Mouse (Mus musculus) hindbrain, embryonic 10.5 days (tissue): Measurements from ENCODE around the gene Limch1. TPM values are rescaled to one million over a fixed set of nuclear protein-coding genes. Genes with fewer than 3 reads are reported as not detected.

Experiments used
- DNase-seq: peaks from one replicate; pipeline ENCODE4 v3.0.0-alpha.2; 2017; ENCODE audit warnings: low spot score
- H3K27ac ChIP-seq: fragments of 300-500 bp; sonication (generic); 2 replicates; pipeline ENCODE4 v1.5.1; 2016; ENCODE audit warnings: mild to moderate bottlenecking, moderate library complexity
- H3K27me3 ChIP-seq: fragments of 300-500 bp; sonication (generic); 2 replicates; pipeline ENCODE4 v1.6.1; 2016; ENCODE audit warnings: mild to moderate bottlenecking; ENCODE audit not compliant: poor library complexity, insufficient read depth, severe bottlenecking
- H3K36me3 ChIP-seq: fragments of 300-500 bp; sonication (generic); 2 replicates; pipeline ENCODE4 v1.6.1; 2016; ENCODE audit warnings: mild to moderate bottlenecking, moderate library complexity
- H3K4me1 ChIP-seq: fragments of 300-500 bp; sonication (generic); replicated peaks from 2 replicates; pipeline ENCODE4 v1.6.1; 2016; ENCODE audit warnings: mild to moderate bottlenecking
- H3K4me3 ChIP-seq: fragments of 300-500 bp; sonication (generic); 2 replicates; pipeline ENCODE4 v1.5.1; 2016; ENCODE audit warnings: mild to moderate bottlenecking, moderate library complexity
- H3K9me3 ChIP-seq: fragments of 300-500 bp; sonication (generic); 2 replicates; pipeline ENCODE4 v1.6.1; 2016; ENCODE audit warnings: mild to moderate bottlenecking, moderate library complexity
- WGBS: fragments of 180-500 bp; shearing (Covaris S2); methylation state at CpG from one replicate; pipeline ENCODE4 v1.1.7; 2016; 5-methylcytosine and 5-hydroxymethylcytosine counted together
- polyA plus RNA-seq: library from polyadenylated mRNA; unstranded; fragments of >200 nt; fragmentation: Nextera tagmentation; extraction: Ambion mirVana; gene quantifications from 2 replicates; pipeline ENCODE4 v1.2.1, GENCODE M21; 2016

Limch1 gene
- polyA plus RNA-seq, 1 experiment from 2014 or later = 49.2 TPM

GRCm38 (mm10) chr5:67028786-67029185, 283.2 kb downstream of the Limch1 start:
- 78% methylated on average over 16 of the region's 16 CpGs for WGBS
- Histone ChIP-seq H3K4me3 (no peak overlapping the region), H3K9me3 (no peaks in the 10 kb centered on the region), H3K36me3 (peaks cover 46% of the 10 kb centered on the region), H3K4me1 (peaks cover 11% of the 10 kb centered on the region), H3K27me3 (no peaks in the 10 kb centered on the region), H3K27ac (no peak overlapping the region)
- DNase-seq = peak; percentile 13

- no peak overlapping the region for H3K27ac ChIP-seq
- H3K36me3 ChIP-seq = peaks cover 52% of the 10 kb centered on the region
- no peaks in the 10 kb centered on the region for H3K9me3 ChIP-seq
- WGBS = 69% methylated on average over 3 of the region's 3 CpGs
- H3K27me3 ChIP-seq = no peaks in the 10 kb centered on the region
- H3K4me3 ChIP-seq = no peak overlapping the region
- H3K4me1 ChIP-seq = peaks cover 11% of the 10 kb centered on the region
- peak; percentile 1 for DNase-seq
These were observed 284.3 kb downstream of the Limch1 start for GRCm38 (mm10) chr5:67029946-67030345.

GRCm38 (mm10) chr5:67032601-67033000, 287.0 kb downstream of the Limch1 start:
- 86% methylated on average over 7 of the region's 7 CpGs for WGBS
- H3K27me3 ChIP-seq = no peaks in the 10 kb centered on the region
- peaks cover 70% of the 10 kb centered on the region for H3K36me3 ChIP-seq
- no peak overlapping the region for H3K4me3 ChIP-seq
- peaks cover 11% of the 10 kb centered on the region for H3K4me1 ChIP-seq
- H3K27ac ChIP-seq = no peak overlapping the region
- H3K9me3 ChIP-seq = no peaks in the 10 kb centered on the region
- DNase-seq = no peak

GRCm38 (mm10) chr5:67043932-67044331, 298.3 kb downstream of the Limch1 start:
- H3K27me3 ChIP-seq = peaks cover 14% of the 10 kb centered on the region
- peaks cover 7% of the 10 kb centered on the region; the same call in 1 of the 2 replicates for H3K36me3 ChIP-seq
- no peaks in the 10 kb centered on the region for H3K4me1 ChIP-seq
- H3K9me3 ChIP-seq = no peaks in the 10 kb centered on the region
- 89% methylated on average over 9 of the region's 9 CpGs for WGBS
- DNase-seq = no peak
- no peak overlapping the region for H3K27ac ChIP-seq
- no peak overlapping the region for H3K4me3 ChIP-seq

- Histone ChIP-seq H3K27ac (no peak overlapping the region), H3K4me1 (no peaks in the 10 kb centered on the region), H3K9me3 (no peaks in the 10 kb centered on the region), H3K27me3 (peaks cover 29% of the 10 kb centered on the region), H3K4me3 (no peak overlapping the region), H3K36me3 (peaks cover 13% of the 10 kb centered on the region; the same call in 1 of the 2 replicates)
- WGBS = 10% methylated on average over 4 of the region's 4 CpGs
- DNase-seq = peak; percentile 52
These were observed 302.4 kb downstream of the Limch1 start for GRCm38 (mm10) chr5:67048003-67048402.

- WGBS = 84% methylated on average over 6 of the region's 6 CpGs
- H3K27me3 ChIP-seq = 0 out of 2 replicates have a peak, but pooled peaks cover 2% of the 10 kb centered on the region
- H3K9me3 ChIP-seq = peaks cover 2% of the 10 kb centered on the region; the same call in 1 of the 2 replicates
- DNase-seq = no peak
- H3K4me3 ChIP-seq = no peak overlapping the region
- H3K36me3 ChIP-seq = peaks cover 7% of the 10 kb centered on the region; the same call in 1 of the 2 replicates
- 0 out of 2 replicates have a peak, but pooled peaks cover 4% of the 10 kb centered on the region for H3K4me1 ChIP-seq
- H3K27ac ChIP-seq = no peak overlapping the region
These were observed 312.2 kb downstream of the Limch1 start for GRCm38 (mm10) chr5:67057803-67058202.

- peaks cover 2% of the 10 kb centered on the region; the same call in 1 of the 2 replicates for H3K9me3 ChIP-seq
- H3K4me1 ChIP-seq = 0 out of 2 replicates have a peak, but pooled peaks cover 4% of the 10 kb centered on the region
- H3K36me3 ChIP-seq = no peaks in the 10 kb centered on the region
- 39% methylated on average over 4 of the region's 4 CpGs for WGBS
- no peak overlapping the region for H3K4me3 ChIP-seq
- DNase-seq = no peak
- no peaks in the 10 kb centered on the region for H3K27me3 ChIP-seq
- no peak overlapping the region for H3K27ac ChIP-seq
These were observed 314.9 kb downstream of the Limch1 start for GRCm38 (mm10) chr5:67060519-67060918.

- Histone ChIP-seq H3K4me3 (no peak overlapping the region), H3K27ac (no peak overlapping the region), H3K9me3 (no peaks in the 10 kb centered on the region), H3K36me3 (no peaks in the 10 kb centered on the region), H3K27me3 (no peaks in the 10 kb centered on the region), H3K4me1 (0 out of 2 replicates have a peak, but pooled peaks cover 4% of the 10 kb centered on the region)
- DNase-seq = no peak
- 89% methylated on average over 9 of the region's 9 CpGs for WGBS
These were observed 318.0 kb downstream of the Limch1 start for GRCm38 (mm10) chr5:67063596-67063995.

- Histone ChIP-seq H3K4me3 (no peak overlapping the region), H3K9me3 (peaks cover 9% of the 10 kb centered on the region; the same call in 1 of the 2 replicates), H3K4me1 (peaks cover 8% of the 10 kb centered on the region; the same call in 1 of the 2 replicates), H3K27ac (no peak overlapping the region), H3K36me3 (no peaks in the 10 kb centered on the region), H3K27me3 (peaks cover 39% of the 10 kb centered on the region)
- 31% methylated on average over 6 of the region's 6 CpGs for WGBS
- DNase-seq = no peak
These were observed 337.5 kb downstream of the Limch1 start for GRCm38 (mm10) chr5:67083117-67083516.

GRCm38 (mm10) chr5:67090856-67091255, 345.2 kb downstream of the Limch1 start:
- DNase-seq = no peak
- WGBS = 80% methylated on average over 5 of the region's 5 CpGs
- Histone ChIP-seq H3K27ac (no peak overlapping the region), H3K27me3 (peaks cover 89% of the 10 kb centered on the region), H3K9me3 (no peaks in the 10 kb centered on the region), H3K36me3 (no peaks in the 10 kb centered on the region), H3K4me1 (peaks cover 5% of the 10 kb centered on the region), H3K4me3 (no peak overlapping the region)

- Histone ChIP-seq H3K36me3 (no peaks in the 10 kb centered on the region), H3K4me3 (no peak overlapping the region), H3K27ac (no peak overlapping the region), H3K4me1 (peaks cover 11% of the 10 kb centered on the region), H3K9me3 (no peaks in the 10 kb centered on the region), H3K27me3 (peaks cover 97% of the 10 kb centered on the region)
- DNase-seq = no peak
- 26% methylated on average over 4 of the region's 4 CpGs for WGBS
These were observed 346.1 kb downstream of the Limch1 start for GRCm38 (mm10) chr5:67091766-67092165.

- H3K4me3 ChIP-seq = no peak overlapping the region
- H3K9me3 ChIP-seq = no peaks in the 10 kb centered on the region
- WGBS = 11% methylated on average over 2 of the region's 2 CpGs
- H3K4me1 ChIP-seq = peaks cover 11% of the 10 kb centered on the region
- no peak overlapping the region for H3K27ac ChIP-seq
- peaks cover 100% of the 10 kb centered on the region for H3K27me3 ChIP-seq
- no peaks in the 10 kb centered on the region for H3K36me3 ChIP-seq
- DNase-seq = no peak
These were observed 348.4 kb downstream of the Limch1 start for GRCm38 (mm10) chr5:67093991-67094390.

- DNase-seq = peak; percentile 61
- Histone ChIP-seq H3K4me3 (peak overlapping the region; percentile 55), H3K4me1 (peaks cover 15% of the 10 kb centered on the region), H3K27me3 (peaks cover 100% of the 10 kb centered on the region), H3K27ac (peak overlapping the region; percentile 85), H3K9me3 (no peaks in the 10 kb centered on the region), H3K36me3 (no peaks in the 10 kb centered on the region)
- WGBS = under 1% methylated on average over 15 of the region's 15 CpGs
These were observed 349.5 kb downstream of the Limch1 start for GRCm38 (mm10) chr5:67095153-67095552.
